Mouse (Mus musculus): Measurements from ENCODE around the gene Ccin.

Ccin gene

DNA sequence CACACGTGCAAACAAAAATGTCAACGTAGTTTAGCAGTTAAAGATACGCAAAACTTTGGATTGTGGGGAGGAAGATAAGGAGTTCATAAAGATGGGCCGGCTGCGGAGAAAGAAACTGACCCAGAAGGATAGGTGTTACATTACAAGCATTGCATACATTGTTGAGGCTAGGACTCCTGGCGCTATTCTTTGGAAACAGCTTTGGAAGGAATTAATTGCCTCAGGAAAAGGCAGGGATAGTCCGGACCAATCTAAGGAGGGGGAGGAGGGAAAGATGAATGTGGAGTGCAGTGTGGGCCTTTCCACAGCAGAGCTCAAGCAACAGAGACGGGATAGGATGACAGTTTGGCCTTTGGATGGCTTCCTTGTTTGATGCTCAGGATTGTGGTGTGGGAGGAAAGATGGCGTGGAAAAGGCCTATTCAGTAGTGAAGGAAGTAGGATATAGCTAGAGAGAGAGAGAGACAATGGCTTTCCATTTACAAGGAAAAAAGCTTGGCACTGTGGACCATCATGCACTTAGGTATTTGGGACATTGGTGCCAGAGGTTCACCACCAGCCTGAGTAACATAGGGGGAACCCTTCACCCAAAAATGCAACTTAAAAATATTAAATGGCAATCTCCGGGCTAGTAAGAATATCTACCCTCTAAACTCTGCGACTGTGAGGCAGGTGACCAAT is 30.2 kb downstream of the Ccin start:
- no peak for DNase-seq (ENCODE audit: low read depth, low spot score)

DNA sequence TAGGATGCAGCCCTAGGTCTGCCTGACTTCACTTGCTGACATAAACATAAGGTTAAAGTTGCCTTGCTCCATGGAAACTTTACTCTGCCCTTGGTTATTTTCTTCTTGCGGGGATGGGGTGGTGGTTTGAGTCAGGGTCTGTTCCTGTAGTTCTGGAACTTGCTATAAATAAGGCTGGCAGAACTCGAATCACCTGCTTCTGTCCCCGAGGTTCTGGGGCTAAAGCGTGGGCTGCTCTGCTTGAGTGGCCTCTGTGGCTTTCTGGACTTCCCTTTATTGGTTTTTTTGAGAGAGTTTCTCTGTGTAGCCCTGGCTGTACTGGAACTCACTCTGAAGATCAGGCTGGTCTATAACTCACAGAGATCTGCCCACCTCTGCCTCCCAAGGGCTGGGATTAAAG is 32.8 kb downstream of the Ccin start:
- DNase-seq (ENCODE audit: low read depth, low spot score): no peak

DNA sequence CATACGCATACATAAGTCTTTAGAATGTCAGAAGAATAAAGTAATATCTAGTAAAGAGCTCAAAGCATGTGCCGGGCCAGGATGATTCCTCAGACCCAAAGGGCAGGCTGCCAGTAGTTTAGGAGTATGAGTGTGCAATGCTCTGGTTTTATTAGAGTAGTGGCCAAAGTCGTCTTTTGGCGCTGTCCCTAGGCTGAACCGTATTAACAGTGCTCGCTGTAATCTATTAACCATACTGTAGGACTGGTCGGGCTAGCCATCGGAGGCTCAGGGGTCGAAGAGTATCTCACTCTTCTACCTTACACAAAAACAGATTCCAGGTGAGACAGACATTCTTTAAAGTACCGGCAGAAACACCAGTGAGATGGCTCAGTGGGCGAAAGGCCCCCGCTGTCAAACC is 33.5 kb downstream of the Ccin start:
- DNase-seq (ENCODE audit: low read depth, low spot score): no peak

DNA sequence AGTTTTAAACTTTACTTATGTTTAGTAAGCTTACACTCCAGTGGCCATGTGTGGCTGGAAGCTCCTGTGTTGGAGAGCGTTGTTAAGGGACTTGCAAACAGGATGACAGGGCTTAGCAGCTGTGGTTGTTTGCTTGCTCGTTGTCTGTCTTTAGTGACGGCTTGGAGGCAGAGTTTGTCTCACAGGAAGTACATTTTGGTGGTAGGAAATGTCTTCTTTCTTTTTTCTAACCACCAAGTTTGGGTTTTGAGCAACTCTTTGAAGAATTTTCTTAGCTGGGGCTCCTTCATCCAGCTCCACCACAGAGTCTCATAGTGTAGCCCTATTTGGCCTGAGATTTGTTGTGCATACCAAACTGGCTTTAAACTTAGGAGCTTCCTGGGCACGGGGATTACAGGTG is 39.0 kb downstream of the Ccin start:
- DNase-seq (ENCODE audit: low read depth, low spot score): no peak

DNA sequence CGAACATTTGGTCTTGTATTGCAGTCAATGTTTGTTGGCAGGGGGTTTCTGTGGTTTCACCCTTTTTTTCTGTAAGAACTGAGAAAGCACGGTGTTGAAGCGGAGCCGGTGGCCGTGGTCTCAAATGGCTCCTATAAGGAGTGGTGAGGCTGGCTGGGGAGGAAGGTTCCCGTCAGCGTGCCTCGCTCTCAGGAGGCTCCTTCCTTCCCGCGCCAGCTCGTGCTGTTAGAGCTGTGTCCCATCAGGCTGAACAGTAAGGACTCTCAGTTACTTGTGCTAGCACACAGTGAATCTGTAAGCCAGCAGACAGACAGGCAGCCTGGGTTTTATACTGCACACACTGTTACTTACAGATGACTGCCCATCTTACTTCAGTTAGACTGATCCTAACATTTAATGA is 39.5 kb downstream of the Ccin start:
- DNase-seq (ENCODE audit: low read depth, low spot score): no peak

DNA sequence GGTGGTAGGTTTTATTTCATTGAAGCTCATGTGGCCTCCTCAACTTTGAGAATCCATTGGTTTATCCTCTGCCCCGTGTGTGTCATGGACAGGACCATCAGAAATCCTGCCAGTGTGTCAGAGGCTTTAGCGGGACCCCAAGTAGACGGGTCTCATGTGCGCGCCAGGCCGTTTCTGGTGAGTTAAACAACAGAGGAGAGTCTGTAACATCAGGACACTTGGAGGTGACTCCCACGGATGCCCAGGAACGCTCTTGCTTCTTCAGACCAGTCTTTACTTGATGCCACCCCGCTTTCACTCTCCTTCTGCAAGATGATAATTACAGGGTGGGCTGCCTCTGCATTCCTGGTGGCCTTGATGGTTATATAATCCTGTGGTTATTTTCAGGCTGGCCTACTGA is 40.4 kb downstream of the Ccin start:
- no peak for DNase-seq (ENCODE audit: low read depth, low spot score)

DNA sequence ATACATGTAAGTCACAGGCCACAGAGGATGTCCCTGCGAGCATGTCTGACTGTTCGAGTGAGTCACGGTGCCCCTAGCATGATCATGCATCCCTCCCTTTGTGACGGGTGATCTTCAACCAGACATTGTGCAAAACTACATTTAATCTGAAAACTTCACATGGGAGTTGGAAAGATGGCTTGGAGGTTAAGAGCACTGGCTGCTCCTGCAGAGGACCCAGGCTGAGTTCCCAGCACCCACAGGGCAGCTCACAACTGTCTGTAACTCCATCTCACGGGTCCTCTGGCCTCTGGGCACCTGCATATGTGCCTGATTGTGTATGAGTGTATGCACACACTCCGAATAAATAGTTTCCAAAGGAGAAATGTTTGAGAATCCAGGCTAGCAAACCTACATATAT is 41.0 kb downstream of the Ccin start:
- DNase-seq (ENCODE audit: low read depth, low spot score): no peak

DNA sequence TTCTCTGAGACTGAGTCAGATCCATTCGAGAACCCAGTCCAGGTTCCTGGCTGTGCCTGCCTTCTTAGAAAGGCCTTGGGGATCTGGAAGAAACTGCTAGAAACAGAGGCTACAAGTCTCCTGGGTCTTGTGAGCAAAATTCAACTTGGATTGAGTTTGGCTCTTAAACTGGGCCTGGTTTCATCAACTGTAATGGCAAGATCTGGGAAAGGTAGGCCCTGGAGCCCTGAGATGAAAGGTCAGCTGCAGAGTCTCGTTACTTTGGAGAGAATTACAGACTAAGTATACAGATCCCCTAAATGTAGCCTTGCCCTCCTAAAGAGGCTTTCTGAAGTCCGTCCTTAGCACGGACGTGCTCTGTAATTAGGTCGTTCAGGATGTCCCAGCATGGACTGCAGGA is 42.3 kb downstream of the Ccin start:
- DNase-seq (ENCODE audit: low read depth, low spot score): no peak

DNA sequence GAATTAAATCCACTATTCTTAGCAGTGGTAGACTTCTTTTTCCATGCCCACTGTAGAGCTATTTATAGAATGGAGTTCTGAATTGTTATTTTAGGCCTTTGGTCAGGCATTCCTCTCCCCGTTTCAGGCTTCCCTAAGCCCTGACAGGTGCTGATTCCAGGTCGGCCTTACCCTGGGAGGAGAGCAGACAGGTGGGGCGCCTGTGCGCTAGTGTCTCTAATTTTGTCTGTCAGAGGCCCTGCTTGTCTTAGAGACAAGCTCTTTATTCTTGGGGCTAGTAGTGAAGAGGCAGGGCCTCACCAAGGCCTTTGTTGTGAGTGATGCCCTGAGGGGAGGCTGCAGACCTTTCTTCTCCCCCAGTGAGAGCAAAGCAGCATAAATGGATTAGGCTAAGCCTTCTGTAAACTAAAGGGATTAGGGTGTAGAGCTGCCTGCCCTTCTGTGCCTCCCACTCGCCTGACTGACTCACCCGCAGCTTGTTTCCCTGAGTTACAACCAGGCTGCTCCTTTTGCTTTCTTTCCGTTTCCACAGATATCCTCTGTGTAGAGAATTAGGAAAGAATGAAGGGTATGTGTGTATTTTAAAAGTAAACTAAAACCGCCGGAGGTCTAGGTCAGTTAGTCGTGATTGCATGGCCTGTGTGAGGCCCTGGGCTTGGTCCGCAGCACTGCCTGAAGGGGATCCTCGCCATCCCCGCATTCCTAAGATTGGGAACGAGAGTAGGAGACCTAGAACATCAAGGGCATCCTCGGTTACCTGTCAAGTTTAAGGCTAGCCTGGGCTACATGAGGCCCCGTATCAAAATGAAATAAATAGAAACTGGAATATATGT is 45.2 kb downstream of the Ccin start:
- DNase-seq (ENCODE audit: low read depth, low spot score): no peak

DNA sequence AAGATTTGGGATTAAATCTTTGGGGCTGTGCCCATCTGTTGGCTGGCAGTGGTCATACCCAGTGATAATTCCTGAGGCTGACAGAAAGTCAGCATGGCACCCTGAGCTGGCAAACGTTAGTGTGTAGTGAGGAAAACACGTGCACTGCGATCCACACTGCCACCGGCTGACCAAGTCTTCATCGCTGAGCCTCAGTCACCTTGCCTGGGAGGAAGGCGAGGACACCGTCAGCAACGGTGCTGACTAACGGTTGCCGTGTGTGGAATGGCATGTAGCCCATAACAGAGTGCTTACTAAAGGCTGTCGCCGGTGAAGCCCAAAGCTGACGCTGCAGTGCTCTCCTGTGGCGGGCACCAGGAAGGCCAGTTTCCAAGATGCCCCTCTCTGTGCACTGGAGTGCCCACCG is 46.4 kb downstream of the Ccin start:
- no peak for DNase-seq (ENCODE audit: low read depth, low spot score)

DNA sequence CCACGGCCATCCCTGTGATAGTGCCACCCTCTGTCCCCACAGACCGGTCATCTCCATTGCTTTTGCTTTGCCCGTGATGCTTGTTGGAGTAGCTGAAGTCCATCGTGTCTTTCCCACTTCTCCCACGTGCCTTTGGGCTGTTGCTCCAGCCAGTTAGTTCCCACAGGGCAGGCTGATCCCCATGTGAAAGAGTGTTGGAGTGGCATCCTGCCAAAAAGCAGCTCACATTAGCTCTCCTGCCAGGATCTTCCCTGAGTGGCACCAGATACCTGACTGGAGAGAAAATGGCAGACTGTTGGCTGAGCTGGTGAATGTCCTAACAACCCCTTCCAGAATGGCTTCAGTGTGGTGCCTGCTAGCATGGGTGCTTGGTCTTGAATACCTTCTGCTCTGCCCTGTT is 48.2 kb downstream of the Ccin start:
- no peak for DNase-seq (ENCODE audit: low read depth, low spot score)

Data from ES-CJ7 (cell line).